Mouse (Mus musculus): Measurements from ENCODE around the gene Spag7.

Gene Spag7

GRCm38 (mm10) chr11:70656456-70656927 lies 12.7 kb downstream of the Spag7 start:
- no peak for DNase-seq (ENCODE audit: low spot score in 2 of 2)

GRCm38 (mm10) chr11:70655571-70656455 lies 13.4 kb downstream of the Spag7 start:
- DNase-seq (ENCODE audit: low spot score in 2 of 2), result peak; percentile 65 to 68

DNA sequence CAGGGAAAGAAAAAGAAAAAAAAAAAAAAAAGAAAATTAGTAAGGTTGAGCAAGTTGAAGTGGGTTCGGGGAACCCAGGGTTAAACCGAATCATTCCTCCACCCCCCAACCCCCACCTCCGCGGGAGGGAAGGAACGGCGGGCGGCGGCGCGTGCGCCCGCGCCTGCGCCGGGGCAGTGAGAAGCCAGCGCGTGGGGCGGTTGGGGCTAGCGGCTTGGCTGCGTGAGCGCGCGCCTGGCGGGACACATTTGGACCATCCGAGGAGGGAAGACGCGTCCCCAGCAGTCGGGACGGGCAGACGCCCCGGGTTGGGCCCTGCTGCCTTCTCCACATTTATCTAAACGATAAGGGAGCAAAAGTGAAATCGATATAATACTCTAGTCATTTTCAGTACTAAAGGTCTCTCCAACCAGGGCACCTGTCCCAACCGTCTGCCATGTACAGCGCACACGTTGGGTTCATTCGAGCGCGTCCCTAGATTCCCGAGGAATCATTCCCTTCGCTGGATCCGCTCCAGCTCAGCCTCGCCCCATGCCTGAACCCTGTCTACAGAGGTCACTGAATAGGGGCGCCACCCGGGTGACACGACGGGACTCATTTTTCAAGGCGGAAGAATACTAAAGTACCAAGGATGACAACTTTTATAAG lies 14.2 kb downstream of the Spag7 start:
- peak; percentile 81 to 83 for DNase-seq (ENCODE audit: low spot score in 2 of 2)

DNA sequence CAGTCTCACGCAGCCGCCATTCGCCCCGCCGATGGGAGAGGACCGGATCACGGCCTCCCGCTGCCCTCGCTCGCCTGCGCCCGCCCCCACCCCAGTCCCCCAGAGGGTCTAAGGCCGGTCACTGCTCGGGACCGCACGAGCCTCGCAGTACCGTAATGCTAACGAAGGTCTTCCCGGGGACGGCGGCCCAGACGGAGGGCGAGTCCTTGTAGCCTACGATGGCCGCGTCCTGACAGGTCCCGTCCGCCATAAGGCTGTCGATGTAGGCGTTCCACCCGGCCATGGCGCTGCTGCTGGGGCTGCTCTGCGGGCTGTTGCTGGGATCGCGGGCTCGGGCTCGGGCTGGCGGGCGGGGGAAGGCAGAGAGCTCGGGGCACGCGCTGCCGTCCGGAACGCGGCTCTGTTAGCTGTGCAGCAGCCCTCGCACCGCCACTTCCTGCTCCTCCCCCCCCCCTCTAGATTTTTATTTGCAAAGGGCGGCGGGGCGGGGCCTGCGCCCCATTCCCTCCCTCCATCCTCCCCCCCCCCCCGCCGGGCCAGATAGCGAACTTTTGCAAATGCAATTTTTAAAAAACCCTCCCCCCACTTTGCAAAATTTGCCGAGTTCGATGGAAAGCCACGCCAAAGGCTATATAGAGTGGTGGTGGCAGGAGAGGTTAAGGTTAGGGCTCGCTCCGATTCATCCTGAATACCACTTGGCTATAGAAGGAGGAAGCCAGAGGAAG lies 14.9 kb downstream of the Spag7 start, which contains the start of gene Pfn1:
Pfn1 (minus strand) TSS at position 447 of the 725 bp plus-strand sequence.
- DNase-seq (ENCODE audit: low spot score in 2 of 2), result peak; percentile 70 to 85

DNA sequence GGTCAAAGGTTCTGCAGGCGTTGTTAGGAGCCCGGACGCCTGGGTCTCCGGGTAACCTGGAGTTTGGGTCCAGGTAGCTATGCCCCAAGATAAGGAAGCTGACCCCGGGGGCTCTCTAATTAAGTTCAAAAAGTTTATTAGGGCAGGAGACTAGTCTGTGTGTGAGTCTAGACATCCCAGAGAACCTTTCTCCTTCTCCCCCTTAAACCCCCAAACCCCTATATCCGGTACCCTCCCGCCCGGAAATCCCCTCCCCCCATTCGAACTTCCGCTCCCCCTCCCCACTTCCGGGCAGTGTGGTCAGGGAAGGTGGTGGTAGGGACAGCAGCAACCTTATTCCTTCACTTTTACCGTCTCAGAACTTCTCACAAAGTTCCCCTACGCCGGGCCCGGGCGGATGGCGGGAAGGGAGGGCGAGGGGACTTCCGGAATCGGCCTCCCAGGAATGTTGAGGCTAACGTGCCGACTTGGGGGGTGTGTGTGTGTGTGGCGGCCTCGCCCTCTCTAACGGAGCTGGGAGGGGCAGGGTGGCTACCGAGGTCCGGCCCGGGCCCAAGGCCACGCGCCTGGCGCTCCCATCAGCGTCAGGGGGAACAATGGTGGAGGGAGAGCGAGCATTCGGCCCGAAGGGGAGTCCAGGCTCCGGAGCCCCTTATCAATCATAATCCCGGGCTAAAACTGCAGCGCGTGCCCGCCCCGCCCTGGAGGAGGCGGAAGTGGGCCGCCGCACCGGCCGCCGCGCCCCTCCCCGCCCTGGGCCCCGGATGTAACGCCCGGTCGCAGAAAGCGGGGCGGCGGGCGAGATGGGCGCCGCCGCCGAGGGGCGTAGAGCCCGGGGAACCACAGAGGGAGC lies 15.6 kb downstream of the Spag7 start:
- peak; percentile 79 to 84 for DNase-seq (ENCODE audit: low spot score in 2 of 2)

DNA sequence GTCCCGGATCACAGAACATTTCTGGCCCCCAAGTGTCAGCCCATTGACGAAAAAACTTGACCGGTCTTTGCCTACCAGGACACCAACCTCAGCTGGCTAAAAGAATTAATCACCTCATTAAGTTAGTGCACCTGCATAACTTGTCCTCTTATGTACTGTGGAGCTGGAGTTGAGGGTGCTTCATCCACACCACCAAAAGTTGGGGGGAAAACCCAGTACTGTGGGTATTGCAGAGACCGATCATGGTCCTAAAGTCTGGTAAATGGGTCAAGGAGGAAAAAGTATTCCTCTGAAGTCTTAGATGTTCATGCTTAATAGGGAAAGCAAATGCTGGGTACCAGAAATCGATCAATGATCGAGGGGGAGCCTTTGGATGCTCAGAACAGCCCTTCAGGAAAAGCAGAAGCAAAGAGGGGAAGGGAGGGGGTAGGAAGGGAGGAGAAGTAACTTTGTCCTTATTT lies 16.3 kb downstream of the Spag7 start:
- DNase-seq (ENCODE audit: low spot score in 2 of 2), result peak in 1 of 2 experiments; percentile 24

DNA sequence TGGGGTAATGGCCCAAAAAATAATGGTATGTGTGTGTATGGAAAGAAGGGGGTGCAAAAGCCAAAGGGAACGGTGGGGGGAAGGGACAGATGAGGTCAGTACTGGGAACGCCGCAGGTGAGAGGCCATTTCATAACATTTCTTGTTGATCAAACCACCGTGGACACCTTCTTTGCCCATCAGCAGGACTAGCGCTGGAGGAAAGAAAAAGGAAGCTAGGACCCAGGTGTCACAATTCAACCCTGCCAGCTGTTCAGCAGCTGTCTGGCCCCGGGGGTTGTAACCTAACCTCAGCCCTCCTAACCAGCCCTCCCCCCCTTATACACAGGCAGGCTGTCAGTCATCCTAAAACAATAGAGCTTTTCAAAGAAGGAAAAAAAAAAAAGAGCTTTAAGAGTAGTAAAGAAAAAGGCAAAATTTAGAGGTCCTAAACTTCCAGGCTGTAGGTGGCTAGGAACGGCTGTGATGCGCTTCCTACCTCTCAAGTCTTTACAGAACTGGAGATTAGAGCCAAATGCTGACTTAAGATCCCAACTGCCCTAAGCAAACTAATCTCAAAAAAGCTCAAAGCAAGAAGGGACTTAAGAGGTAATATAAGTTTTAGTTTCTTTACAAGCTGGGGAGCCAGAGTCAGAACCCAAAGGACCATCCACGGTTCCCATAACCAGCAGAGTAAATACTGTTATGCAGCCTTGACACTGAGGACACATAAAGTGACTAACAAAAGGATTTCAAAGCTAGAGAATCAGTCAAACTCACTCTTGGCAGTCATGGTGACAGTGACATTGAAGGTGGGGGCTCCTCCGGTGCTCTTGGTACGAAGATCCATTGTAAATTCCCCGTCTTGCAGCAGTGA lies 17.0 kb downstream of the Spag7 start:
- peak in 1 of 2 experiments; percentile 56 for DNase-seq (ENCODE audit: low spot score in 2 of 2)

- peak in 1 of 2 experiments; percentile 29 for DNase-seq (ENCODE audit: low spot score in 2 of 2)
These were observed 17.8 kb downstream of the Spag7 start for GRCm38 (mm10) chr11:70651391-70651790.

DNA sequence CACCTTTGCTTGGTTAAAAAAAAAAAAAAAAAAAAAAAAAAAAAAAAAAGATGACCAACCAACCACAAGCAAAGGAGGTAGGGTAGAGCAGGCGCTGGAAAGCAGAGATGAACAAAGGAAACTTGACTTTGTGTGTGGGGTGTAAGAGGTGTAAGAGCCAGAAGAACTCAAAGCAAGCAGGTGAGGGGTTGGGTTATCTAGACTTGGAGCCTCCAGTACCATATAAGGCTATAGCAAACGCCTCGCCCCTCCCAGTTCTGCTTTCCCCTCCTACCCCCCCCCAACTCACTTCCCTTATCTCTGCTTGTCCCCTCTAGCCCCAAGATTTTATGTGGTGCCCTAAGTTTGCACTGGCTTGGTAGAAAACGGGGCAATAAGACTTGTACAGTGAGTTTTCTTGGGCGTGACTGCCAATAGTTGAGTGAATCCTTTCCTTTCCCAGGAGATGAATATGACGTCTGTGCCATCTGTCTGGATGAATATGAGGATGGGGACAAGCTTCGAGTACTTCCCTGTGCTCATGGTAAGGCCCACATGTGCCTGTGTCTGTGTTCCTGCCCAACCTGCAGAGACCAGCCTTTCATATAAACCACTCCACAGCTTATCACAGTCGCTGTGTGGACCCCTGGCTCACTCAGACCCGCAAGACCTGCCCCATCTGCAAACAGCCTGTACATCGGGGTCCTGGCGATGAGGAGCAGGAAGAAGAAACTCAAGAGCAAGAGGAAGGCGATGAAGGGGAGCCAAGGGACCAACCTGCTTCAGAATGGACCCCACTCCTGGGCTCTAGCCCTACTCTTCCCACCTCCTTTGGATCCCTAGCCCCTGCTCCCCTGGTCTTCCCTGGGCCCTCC lies 18.7 kb downstream of the Spag7 start:
- peak in 1 of 2 experiments; percentile 64 for DNase-seq (ENCODE audit: low spot score in 2 of 2)

DNA sequence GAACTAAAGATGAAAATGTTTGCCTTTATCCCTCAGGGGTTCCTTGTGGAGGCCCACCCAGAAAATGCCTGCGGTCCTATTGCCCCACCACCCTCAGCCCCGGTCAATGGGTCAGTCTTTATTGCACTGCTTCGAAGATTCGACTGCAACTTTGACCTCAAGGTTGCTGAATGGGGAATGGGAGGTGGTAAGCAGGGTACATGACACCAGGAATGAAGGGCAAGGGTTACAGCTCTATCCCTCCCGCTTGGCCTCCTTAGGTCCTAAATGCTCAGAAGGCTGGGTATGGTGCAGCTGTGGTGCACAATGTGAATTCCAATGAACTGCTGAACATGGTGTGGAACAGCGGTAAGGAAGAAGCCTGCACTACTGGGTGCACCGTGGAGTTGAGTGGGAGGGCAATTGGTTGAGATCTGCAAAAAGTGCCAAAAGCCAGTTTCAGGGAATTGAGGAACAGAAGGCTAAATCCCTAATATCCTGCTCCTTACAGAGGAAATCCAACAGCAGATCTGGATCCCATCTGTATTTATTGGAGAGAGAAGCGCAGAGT lies 20.0 kb downstream of the Spag7 start:
- no peak for DNase-seq (ENCODE audit: low spot score in 2 of 2)

DNA sequence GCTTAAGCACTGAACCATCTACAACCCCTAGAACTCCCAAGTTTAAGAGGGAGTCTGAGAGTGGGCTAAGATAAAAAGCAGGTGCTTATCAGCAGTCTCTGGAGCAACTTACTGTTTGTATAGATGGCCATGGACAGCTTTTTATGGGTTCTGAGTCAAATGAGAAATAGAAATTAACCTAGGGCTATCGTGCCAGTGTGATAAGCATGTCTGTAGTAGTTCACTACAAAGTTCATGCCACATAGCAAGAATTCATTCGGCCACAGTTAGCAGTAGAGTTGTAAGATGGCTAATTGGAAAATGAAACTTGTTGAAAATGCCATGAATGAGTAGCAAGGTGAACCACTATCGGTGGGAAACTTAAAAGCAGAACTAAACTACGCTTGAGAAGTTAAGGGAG lies 20.7 kb downstream of the Spag7 start:
- no peak for DNase-seq (ENCODE audit: low spot score in 2 of 2)

DNA sequence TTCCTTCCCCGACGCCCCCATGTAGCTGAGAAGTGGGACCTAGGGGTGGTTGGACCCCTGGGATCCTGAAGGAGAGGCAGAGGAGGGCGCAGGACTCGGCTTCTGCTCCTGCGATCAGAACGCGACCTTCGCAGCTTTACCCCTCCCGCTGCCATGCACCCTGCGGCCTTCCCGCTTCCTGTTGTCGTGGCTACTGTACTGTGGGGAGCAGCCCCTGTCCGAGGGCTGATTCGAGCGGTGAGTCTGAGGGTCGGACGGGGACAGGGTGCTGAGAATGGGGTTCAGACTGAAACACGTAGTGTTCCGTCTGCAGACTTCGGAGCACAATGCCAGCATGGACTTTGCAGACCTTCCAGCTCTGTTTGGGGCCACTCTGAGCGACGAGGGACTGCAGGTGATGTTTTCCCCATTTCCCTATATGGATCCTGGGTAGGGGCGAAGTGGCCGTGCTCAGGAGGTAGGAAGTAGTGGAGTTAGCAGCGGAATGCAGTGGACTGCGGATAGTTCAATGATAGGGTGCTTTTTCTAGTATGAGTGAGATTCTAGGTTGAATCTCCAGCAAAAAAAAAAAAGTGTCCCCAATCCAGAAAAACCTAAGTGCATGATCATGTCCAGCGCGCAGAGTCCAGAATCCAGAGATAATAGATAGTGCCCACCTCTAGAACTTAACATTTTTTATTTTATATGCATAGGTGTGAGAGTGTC lies 21.3 kb downstream of the Spag7 start:
- DNase-seq (ENCODE audit: low spot score in 2 of 2), result peak; percentile 69 to 75

DNA sequence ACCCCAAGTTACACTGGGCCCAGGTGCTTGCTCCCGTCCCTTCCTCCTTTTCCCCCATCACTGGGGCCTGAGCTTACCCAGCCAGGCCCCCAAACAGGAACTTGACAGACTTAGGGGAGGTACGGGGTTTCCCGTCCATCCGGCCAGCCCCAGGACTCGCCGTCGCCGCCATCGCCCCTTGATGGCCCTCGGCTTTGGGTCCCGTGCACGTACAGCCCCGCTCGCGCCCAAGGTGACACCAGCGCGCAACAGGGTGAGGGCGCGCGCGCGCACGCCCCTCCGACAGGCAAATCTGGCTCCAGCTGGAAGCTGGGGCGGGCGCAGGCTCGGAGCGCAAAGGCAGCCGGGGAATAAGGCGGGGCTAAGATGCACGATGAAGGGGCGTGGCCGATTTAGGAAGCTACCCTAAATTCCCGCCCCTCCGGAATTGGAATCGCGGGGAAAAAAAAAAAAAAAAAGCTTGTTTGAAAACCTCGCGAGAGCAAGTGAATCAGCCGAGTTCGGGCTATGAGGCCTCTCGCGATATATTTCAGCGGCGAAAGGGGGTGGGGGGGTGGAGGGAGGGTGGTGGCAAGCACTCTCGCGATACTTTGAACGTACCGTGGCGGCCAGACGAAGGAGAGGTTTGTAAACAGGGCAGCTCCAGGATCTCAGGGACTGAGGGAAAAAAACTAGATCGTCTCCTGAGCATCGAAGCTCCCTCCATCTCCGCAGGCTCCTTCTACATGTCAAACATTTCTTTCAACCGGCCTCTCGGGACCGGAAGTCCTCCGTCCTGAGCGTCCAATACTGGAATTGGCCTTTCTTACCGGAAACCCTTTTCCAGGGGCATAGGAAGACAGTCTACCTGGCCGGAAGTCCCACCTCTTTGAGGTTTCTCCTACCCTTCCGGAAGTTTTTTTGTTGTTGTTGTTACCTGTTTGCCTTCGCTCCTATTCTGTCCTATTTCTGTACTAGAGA lies 22.2 kb downstream of the Spag7 start, which contains the start of the genes Rnf167 and Slc25a11:
Rnf167 (plus strand) TSS at position 545 of the 960 bp plus-strand sequence.
Slc25a11 (minus strand) TSS at position 789 of the 960 bp plus-strand sequence.
- peak; percentile 91 to 98 for DNase-seq (ENCODE audit: low spot score in 2 of 2)

DNA sequence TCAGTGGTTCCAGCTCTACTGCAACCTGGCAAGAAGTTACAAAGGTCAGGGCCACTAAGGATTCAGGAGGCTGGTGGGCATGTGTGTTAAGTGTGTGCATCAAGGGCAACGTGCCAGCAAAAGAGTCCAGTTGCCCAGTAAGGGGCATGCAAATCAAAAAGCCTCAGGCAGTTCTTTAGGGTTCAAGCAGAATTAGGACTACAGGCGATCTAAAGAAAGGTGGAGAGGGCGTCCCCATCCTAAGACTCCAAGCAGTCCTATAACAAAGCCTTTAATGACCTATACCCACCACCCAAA lies 23.0 kb downstream of the Spag7 start:
- DNase-seq (ENCODE audit: low spot score in 2 of 2), result no peak

GRCm38 (mm10) chr11:70645461-70646258 lies 23.6 kb downstream of the Spag7 start:
- no peak for DNase-seq (ENCODE audit: low spot score in 2 of 2)

DNA sequence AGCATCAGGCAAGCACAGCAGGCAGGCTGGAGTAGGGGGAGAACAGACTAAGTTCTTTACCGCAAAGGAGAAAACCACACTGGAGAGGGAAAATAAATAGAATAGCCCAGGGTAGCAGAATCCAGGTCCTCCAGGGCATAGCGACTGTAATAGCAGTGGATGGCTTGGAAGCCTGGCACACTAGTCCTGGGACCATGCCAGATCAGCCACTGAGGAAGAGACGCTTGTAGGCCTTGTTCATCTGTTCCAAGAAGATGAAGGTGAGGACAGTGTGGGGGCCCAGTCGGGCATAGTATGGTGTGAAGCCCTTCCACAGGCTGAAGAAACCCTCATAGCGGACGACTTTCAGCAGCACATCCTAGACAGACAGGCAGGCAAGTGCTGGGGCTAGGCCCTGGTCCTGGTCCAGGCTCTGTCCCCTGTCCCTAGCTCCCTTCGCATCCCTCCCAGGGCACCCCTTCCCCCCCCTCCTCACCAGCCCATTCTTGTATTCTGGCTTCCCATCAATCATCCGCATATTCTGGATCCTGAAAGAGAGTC lies 24.6 kb downstream of the Spag7 start:
- no peak for DNase-seq (ENCODE audit: low spot score in 2 of 2)
